Mouse (Mus musculus) lung, postnatal 0 days (tissue): ENCODE results near the gene Slfnl1.

Source experiments
- CTCF ChIP-seq: IDR thresholded peaks from 2 replicates; pipeline ENCODE4 v1.5.1; 2016; ENCODE audit warnings: antibody characterized with exemption, mild to moderate bottlenecking
- EP300 ChIP-seq: IDR thresholded peaks from 2 replicates; pipeline ENCODE4 v1.6.1; 2016; ENCODE audit warnings: antibody characterized with exemption, mild to moderate bottlenecking, control low read depth

DNA sequence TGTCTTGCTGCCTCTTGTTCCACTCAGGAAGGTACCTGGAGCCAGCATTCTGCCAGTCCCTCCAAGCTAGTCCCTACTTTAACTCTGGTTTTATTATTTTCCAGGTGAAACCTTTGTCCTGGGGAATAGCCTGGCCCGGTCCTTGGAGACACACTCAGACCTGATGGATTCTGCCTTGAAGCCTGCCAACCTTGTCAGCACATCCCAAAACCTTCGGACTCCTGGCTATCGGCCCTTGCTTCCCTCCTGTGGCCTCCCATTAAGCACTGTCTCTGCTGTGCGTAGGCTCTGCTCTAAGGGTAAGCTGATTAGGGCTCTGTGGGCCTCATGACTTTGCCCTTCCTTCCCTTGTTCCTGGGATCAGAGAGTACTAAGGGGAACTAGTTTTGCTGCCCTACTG lies 9.7 kb upstream of the Slfnl1 start:
- no peak for TF ChIP-seq CTCF
- TF ChIP-seq EP300: no peak
